Mouse (Mus musculus): ENCODE results near the gene Gm28308.

Gene Gm28308

GRCm38 (mm10) chr6:52246916-52247315 lies 33.8 kb upstream of the Gm28308 start:
- DNase-seq (ENCODE audit: low spot score in 2 of 2) = no peak

DNA sequence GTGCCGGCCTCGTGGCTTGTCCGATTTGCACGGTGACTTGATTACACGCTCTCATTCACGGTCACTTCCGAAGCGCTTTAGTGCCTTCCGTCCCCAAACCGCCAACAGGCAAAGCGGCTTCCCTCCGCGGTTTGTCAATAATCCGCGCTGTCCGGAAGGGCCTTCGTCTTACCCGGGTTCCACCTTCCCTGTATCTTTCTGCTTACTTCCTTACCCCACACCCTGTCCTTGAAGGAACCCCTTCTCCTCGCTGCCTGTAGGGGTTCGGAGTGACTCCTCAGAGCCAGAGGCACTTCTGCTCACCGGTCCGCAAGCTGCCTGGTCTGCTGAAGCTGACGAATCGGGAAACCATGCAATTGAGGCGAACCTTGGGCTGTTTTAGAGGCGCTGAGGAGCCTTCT lies 33.3 kb upstream of the Gm28308 start:
- DNase-seq (ENCODE audit: low spot score in 2 of 2) = no peak

DNA sequence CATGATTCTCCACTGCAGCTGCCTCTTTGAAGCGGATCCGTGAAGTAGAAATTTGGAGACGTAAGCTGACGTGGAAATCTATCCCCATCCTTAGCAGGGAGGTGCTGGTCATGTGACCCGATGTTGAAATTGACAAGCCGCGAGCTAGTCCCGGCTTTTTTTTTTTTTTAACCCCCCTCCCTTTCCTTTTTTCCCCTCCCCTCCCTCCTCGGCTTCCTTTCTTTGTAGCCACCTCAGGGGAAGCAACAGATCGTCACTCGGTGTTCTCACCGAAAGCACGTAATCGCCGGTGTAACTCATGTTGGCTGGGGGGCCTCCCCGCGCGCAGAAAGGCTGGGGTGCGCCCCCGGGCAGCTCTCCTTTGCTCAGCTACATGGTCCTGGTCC lies 32.6 kb upstream of the Gm28308 start, which contains the start of gene Hoxa11:
Gene Hoxa11 (minus strand): TSS at position 54 of the 386 bp plus-strand sequence.
- no peak for DNase-seq (ENCODE audit: low spot score in 2 of 2)

GRCm38 (mm10) chr6:52245040-52245756 lies 32.1 kb upstream of the Gm28308 start:
- DNase-seq (ENCODE audit: low spot score in 2 of 2) = no peak

GRCm38 (mm10) chr6:52244471-52245039 lies 31.4 kb upstream of the Gm28308 start:
- DNase-seq (ENCODE audit: low spot score in 2 of 2) = no peak

DNA sequence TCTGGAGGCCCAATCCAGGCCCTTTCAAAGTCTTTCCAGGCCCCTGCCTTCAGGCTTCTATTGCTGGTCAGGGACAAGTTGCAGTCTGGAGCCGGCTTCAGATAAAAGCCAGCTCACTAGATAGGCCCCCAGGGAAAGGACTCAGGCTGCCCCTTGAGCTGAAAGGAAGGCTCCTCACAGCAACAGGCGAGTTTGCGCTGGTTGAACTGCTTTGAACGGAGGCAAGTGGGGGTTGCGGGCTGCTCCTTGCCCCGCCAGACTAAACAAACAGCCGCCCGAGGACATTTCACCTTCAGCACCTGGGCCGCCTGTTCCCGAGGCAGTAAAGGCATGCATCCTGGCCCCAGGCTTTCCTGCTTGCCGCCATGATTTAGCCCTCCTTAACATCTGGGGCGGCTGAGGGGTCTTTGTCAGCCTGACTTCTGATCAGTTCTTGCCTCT lies 30.6 kb upstream of the Gm28308 start:
- no peak for DNase-seq (ENCODE audit: low spot score in 2 of 2)

GRCm38 (mm10) chr6:52242801-52243332 lies 29.7 kb upstream of the Gm28308 start:
- DNase-seq (ENCODE audit: low spot score in 2 of 2) = no peak

GRCm38 (mm10) chr6:52241001-52241621 lies 28.0 kb upstream of the Gm28308 start:
- no peak for DNase-seq (ENCODE audit: low spot score in 2 of 2)

GRCm38 (mm10) chr6:52240389-52241000 lies 27.4 kb upstream of the Gm28308 start, which contains the start of gene Hoxa10:
Gene Hoxa10, minus strand, starts transcription at chr6:52240854.
- DNase-seq (ENCODE audit: low spot score in 2 of 2) = no peak

DNA sequence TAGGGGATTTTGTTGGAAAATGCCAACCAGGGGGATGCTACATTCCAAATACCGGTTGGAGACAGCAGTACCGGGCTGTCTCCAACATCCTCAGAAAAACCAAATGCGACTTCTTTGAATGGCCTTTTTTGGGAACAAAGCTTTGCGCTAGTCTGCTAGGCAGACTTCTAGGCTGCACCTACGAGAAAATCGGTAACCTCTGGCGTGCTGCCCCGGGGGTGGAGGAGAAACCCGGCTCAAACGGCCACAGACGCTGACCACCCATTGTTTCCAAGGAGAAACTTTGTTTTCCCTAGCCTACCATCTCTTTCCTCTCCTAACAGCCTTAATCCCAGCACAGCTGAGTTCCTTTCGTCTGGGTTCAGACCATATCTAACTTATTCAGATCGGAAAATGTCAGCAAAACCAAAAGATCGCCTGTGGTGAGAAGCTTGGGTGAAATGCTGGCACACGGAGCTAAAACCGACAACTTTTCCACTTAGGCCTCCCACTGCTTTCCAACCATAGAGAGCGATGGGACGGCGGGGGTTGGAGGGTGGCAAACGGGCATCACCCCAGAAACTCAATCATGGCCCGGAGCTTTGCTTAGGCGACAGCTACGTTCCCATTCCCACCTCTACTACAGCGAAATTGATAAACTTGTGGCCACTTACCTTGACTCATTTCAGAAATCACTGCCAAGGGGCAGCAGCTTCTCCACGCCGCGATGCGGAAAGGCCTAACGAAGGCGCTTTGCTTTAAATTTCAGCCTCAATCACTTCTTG lies 26.7 kb upstream of the Gm28308 start:
- no peak for DNase-seq (ENCODE audit: low spot score in 2 of 2)

DNA sequence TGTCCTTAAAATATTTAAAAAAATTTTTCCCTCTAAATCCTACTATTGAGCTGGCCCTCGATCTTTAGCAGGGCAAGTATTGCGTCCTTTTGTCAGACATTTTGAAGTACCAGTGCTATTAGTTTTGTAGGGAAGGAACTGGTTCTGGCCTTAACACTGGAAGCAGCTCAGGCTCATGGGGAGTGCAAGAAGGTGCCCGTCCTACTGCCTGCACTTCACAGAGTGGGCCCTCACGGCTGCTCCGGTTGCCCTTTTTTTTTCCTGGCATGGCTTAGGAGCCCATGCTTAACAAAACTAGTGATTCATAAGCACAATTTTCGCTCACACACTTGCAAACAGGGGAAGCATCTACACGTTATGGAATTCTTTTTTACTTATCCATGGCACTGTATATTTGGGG lies 25.8 kb upstream of the Gm28308 start:
- no peak for DNase-seq (ENCODE audit: low spot score in 2 of 2)

DNA sequence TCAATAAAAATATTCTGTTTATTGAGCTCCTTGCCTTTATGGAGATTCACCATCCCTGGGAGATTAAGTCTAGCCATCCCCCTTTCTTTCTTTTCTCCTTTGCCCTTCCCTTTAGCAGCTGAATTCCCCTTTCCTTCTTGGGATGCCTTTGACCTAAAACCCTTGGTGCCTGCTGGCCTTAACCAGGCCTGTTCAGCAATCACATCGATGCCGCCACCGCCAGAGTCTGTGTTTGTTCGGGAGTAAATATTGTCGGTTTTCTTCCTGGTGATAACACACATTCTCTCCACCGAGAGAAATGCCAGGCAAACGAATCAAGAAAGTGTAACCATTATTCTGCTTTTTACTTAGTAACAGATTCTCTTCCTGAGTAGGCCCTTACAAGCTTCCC lies 25.0 kb upstream of the Gm28308 start:
- no peak for DNase-seq (ENCODE audit: low spot score in 2 of 2)

- DNase-seq (ENCODE audit: low spot score in 2 of 2) = no peak
These were observed 24.4 kb upstream of the Gm28308 start for GRCm38 (mm10) chr6:52237346-52238154.

DNA sequence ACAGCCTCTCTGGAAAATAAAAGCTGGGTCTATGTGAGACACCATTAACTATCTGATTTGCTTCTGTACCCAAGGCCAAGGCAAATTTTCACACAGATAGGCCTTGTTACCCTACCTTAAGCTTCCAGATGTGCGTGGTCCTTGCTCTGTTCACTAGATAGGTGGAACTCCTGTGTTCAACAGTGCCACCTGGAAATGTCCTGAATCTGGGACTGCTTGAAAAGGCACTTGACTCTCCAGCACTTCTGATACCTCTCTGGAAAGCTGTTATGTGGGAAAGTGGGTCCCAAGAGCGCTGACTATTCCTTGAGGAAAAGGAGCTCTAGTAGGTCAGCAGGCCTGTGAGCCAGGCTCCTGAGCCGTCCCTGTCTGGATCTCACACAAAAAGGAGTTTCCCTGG lies 23.7 kb upstream of the Gm28308 start:
- no peak for DNase-seq (ENCODE audit: low spot score in 2 of 2)

DNA sequence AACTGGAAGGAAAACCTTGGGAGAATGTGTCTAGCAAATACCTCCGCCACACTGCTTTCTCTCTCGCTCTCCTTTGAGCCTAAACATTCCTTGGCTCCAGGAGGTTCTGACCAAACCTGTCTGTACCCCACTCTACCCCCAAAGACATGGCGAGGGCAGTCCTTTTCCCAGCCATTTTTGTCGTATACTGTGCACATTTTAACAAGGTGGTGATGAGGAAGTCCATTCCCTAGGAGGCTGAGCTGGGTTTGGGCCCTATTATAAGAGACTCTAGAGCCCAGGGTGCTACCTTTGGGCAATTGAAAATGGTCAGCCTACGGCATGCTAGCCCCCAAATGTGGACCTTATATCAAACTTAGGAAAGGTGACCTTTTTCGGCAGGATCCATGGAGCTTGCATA lies 22.7 kb upstream of the Gm28308 start:
- DNase-seq (ENCODE audit: low spot score in 2 of 2) = no peak

GRCm38 (mm10) chr6:52235267-52235666 lies 22.1 kb upstream of the Gm28308 start:
- DNase-seq (ENCODE audit: low spot score in 2 of 2) = no peak

GRCm38 (mm10) chr6:52234428-52235140 lies 21.4 kb upstream of the Gm28308 start:
- DNase-seq (ENCODE audit: low spot score in 2 of 2) = no peak

GRCm38 (mm10) chr6:52233546-52234427 lies 20.6 kb upstream of the Gm28308 start:
- no peak for DNase-seq (ENCODE audit: low spot score in 2 of 2)

DNA sequence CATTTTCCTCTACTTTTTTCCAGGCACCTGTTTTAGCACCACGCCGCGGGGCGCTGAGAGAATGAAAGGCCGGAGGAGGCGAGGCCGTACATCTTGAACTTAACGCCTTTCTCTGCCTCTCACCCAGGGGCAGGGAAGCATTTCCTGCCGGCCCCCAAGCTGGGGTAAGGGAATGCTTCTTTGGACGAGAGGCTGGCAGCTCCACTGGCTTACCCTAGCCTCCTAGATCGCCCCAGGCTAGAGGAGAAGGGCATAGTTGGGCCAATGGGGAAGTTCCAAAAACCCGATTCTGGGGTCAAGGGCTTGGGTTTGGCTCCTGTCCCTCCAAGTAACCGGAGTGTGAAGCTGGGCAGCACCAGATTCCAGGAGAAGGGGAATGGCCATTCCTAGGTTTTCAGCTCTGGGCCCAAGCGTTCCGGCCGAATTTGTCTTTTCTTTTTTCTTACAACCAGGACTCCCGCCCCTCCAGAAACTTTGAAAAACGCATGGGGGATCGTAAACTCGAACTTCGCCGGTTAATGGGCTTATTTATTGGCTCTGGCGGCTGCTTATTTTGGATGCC lies 19.9 kb upstream of the Gm28308 start:
- no peak for DNase-seq (ENCODE audit: low spot score in 2 of 2)

All from frontal cortex, postnatal 36 days (tissue).